Mouse (Mus musculus): ENCODE measurements at regions not wholly inside any gene's neighbourhood (a gene's known extent, or its start where the extent isn't known, plus 50 kb on each side); places are given as distances from the start of the nearest gene placed in this dataset.

GRCm38 (mm10) chr12:9655794-9656193 lies 85.9 kb downstream of the Osr1 start:
- H3K36me3 ChIP-seq (replicated peaks; ENCODE audit: control insufficient read depth, insufficient read depth, low read length): no peaks in the 10 kb centered on the region
- H3K27me3 ChIP-seq (ENCODE audit: control insufficient read depth, insufficient read depth, low read length): no peaks in the 10 kb centered on the region
- WGBS: 26% methylated on average over 1 of the region's 1 CpGs
- ATAC-seq (ENCODE audit: insufficient read depth, low read depth) (no peak), DNase-seq (ENCODE audit: low spot score) (no peak)
- H3K9me3 ChIP-seq (replicated peaks; ENCODE audit: control insufficient read depth, low read length): no peaks in the 10 kb centered on the region
- TF ChIP-seq EP300 (IDR thresholded peaks at IDR 0.05; ENCODE audit: low read depth): no peak
- no peak for TF ChIP-seq CTCF (IDR thresholded peaks at IDR 0.05; ENCODE audit: low read depth)
- H3K4me3 ChIP-seq (ENCODE audit: low read depth, low read length): no peak overlapping the region
- no peak overlapping the region for H3K4me2 ChIP-seq (ENCODE audit: low read depth, low read length)
- H3K4me1 ChIP-seq (ENCODE audit: control insufficient read depth, insufficient read depth): no peaks in the 10 kb centered on the region
- no peak overlapping the region for H3K27ac ChIP-seq (ENCODE audit: low read depth)
- no peak overlapping the region for H3K9ac ChIP-seq (replicated peaks; ENCODE audit: low read depth, low read length)

- no peak overlapping the region for H3K4me3 ChIP-seq (ENCODE audit: low read depth, low read length)
- no peak overlapping the region for H3K4me2 ChIP-seq (ENCODE audit: low read depth, low read length)
- no peaks in the 10 kb centered on the region for H3K27me3 ChIP-seq (ENCODE audit: control insufficient read depth, insufficient read depth, low read length)
- ATAC-seq (ENCODE audit: insufficient read depth, low read depth): no peak
- no peaks in the 10 kb centered on the region for H3K9me3 ChIP-seq (replicated peaks; ENCODE audit: control insufficient read depth, low read length)
- H3K4me1 ChIP-seq (ENCODE audit: control insufficient read depth, insufficient read depth): no peaks in the 10 kb centered on the region
- no peak for DNase-seq (ENCODE audit: low spot score)
- H3K27ac ChIP-seq (ENCODE audit: low read depth): no peak overlapping the region
- H3K9ac ChIP-seq (replicated peaks; ENCODE audit: low read depth, low read length): no peak overlapping the region
- TF ChIP-seq EP300 (IDR thresholded peaks at IDR 0.05; ENCODE audit: low read depth): no peak
- TF ChIP-seq CTCF (IDR thresholded peaks at IDR 0.05; ENCODE audit: low read depth): no peak
- H3K36me3 ChIP-seq (replicated peaks; ENCODE audit: control insufficient read depth, insufficient read depth, low read length): no peaks in the 10 kb centered on the region
- 66% methylated on average over 3 of the region's 3 CpGs for WGBS
Measured at GRCm38 (mm10) chr12:9656324-9656723, 86.4 kb downstream of the Osr1 start.

- no peaks in the 10 kb centered on the region for H3K27me3 ChIP-seq (ENCODE audit: control insufficient read depth, insufficient read depth, low read length)
- WGBS: 30% methylated on average over 8 of the region's 8 CpGs
Measured at GRCm38 (mm10) chr12:9657199-9657766, 87.4 kb downstream of the Osr1 start.

GRCm38 (mm10) chr12:9657793-9658192 lies 87.9 kb downstream of the Osr1 start:
- no peaks in the 10 kb centered on the region for H3K36me3 ChIP-seq (replicated peaks; ENCODE audit: control insufficient read depth, insufficient read depth, low read length)
- ATAC-seq (ENCODE audit: insufficient read depth, low read depth): no peak
- H3K27me3 ChIP-seq (ENCODE audit: control insufficient read depth, insufficient read depth, low read length): no peaks in the 10 kb centered on the region
- H3K9ac ChIP-seq (replicated peaks; ENCODE audit: low read depth, low read length): no peak overlapping the region
- H3K27ac ChIP-seq (ENCODE audit: low read depth): no peak overlapping the region
- 33% methylated on average over 8 of the region's 8 CpGs for WGBS
- H3K4me3 ChIP-seq (ENCODE audit: low read depth, low read length): no peak overlapping the region
- DNase-seq (ENCODE audit: low spot score): no peak
- no peak for TF ChIP-seq CTCF (IDR thresholded peaks at IDR 0.05; ENCODE audit: low read depth)
- no peak for TF ChIP-seq EP300 (IDR thresholded peaks at IDR 0.05; ENCODE audit: low read depth)
- no peak overlapping the region for H3K4me2 ChIP-seq (ENCODE audit: low read depth, low read length)
- H3K9me3 ChIP-seq (replicated peaks; ENCODE audit: control insufficient read depth, low read length): no peaks in the 10 kb centered on the region
- no peaks in the 10 kb centered on the region for H3K4me1 ChIP-seq (ENCODE audit: control insufficient read depth, insufficient read depth)

More at GRCm38 (mm10) chr12:9657199-9657766, 87.4 kb downstream of the Osr1 start:
- TF ChIP-seq CTCF (IDR thresholded peaks at IDR 0.05; ENCODE audit: low read depth) (no peak), EP300 (IDR thresholded peaks at IDR 0.05; ENCODE audit: low read depth) (no peak)
- ATAC-seq (ENCODE audit: insufficient read depth, low read depth) (no peak), DNase-seq (ENCODE audit: low spot score) (no peak)
- Histone ChIP-seq H3K9ac (replicated peaks; ENCODE audit: low read depth, low read length) (no peak overlapping the region), H3K27ac (ENCODE audit: low read depth) (no peak overlapping the region), H3K9me3 (replicated peaks; ENCODE audit: control insufficient read depth, low read length) (no peaks in the 10 kb centered on the region), H3K4me3 (ENCODE audit: low read depth, low read length) (no peak overlapping the region), H3K4me1 (ENCODE audit: control insufficient read depth, insufficient read depth) (no peaks in the 10 kb centered on the region), H3K4me2 (ENCODE audit: low read depth, low read length) (no peak overlapping the region), H3K36me3 (replicated peaks; ENCODE audit: control insufficient read depth, insufficient read depth, low read length) (no peaks in the 10 kb centered on the region)

GRCm38 (mm10) chr12:9660299-9660698 lies 90.4 kb downstream of the Osr1 start:
- H3K4me3 ChIP-seq (ENCODE audit: low read depth, low read length): no peak overlapping the region
- H3K4me1 ChIP-seq (ENCODE audit: control insufficient read depth, insufficient read depth): no peaks in the 10 kb centered on the region
- TF ChIP-seq EP300 (IDR thresholded peaks at IDR 0.05; ENCODE audit: low read depth) (no peak), CTCF (IDR thresholded peaks at IDR 0.05; ENCODE audit: low read depth) (no peak)
- H3K9me3 ChIP-seq (replicated peaks; ENCODE audit: control insufficient read depth, low read length): no peaks in the 10 kb centered on the region
- DNase-seq (ENCODE audit: low spot score) (no peak), ATAC-seq (ENCODE audit: insufficient read depth, low read depth) (no peak)
- no peaks in the 10 kb centered on the region for H3K36me3 ChIP-seq (replicated peaks; ENCODE audit: control insufficient read depth, insufficient read depth, low read length)
- 28% methylated on average over 1 of the region's 1 CpGs for WGBS
- H3K4me2 ChIP-seq (ENCODE audit: low read depth, low read length): no peak overlapping the region
- H3K27me3 ChIP-seq (ENCODE audit: control insufficient read depth, insufficient read depth, low read length): no peaks in the 10 kb centered on the region
- no peak overlapping the region for H3K27ac ChIP-seq (ENCODE audit: low read depth)
- H3K9ac ChIP-seq (replicated peaks; ENCODE audit: low read depth, low read length): no peak overlapping the region

- no peak for DNase-seq (ENCODE audit: low spot score)
- Histone ChIP-seq H3K4me3 (ENCODE audit: low read depth, low read length) (no peak overlapping the region), H3K27me3 (ENCODE audit: control insufficient read depth, insufficient read depth, low read length) (no peaks in the 10 kb centered on the region), H3K4me1 (ENCODE audit: control insufficient read depth, insufficient read depth) (no peaks in the 10 kb centered on the region), H3K9ac (replicated peaks; ENCODE audit: low read depth, low read length) (no peak overlapping the region), H3K27ac (ENCODE audit: low read depth) (no peak overlapping the region), H3K36me3 (replicated peaks; ENCODE audit: control insufficient read depth, insufficient read depth, low read length) (no peaks in the 10 kb centered on the region), H3K4me2 (ENCODE audit: low read depth, low read length) (no peak overlapping the region), H3K9me3 (replicated peaks; ENCODE audit: control insufficient read depth, low read length) (no peaks in the 10 kb centered on the region)
- TF ChIP-seq CTCF (IDR thresholded peaks at IDR 0.05; ENCODE audit: low read depth) (no peak), EP300 (IDR thresholded peaks at IDR 0.05; ENCODE audit: low read depth) (no peak)
- ATAC-seq (ENCODE audit: insufficient read depth, low read depth): no peak
Measured at GRCm38 (mm10) chr12:9688776-9689175, 118.9 kb downstream of the Osr1 start.

Measured in heart, postnatal 0 days (tissue).